Mouse (Mus musculus): ENCODE measurements around the gene Itpa.

DNA sequence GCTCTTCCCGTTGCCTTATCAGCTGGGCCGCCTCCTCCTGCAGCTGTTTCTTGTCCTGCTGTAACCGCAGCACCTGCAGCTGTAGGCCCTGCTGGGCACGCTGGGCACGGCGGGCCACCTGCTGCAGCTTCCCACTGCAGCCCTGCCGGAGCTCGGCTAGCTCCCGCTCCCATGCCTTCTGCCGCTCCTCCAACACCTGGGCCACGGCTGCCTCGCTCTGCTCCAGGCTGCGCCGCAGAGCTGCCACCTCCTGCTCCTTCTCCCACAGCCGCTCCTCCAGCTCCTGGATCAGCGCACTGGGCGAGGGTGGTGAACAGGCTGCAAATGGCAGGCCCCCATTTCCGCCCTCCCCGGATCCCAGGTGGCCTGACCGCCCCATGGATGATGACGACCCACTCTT is 31.6 kb upstream of the Itpa start:
- TF ChIP-seq CTCF (IDR thresholded peaks at IDR 0.05; ENCODE audit: extremely low read depth, insufficient read depth, low read length): no peak
- no peak for TF ChIP-seq POLR2A (IDR thresholded peaks at IDR 0.05; ENCODE audit: extremely low read depth, insufficient read depth, low read length)
